Mouse (Mus musculus): Measurements from ENCODE around the gene Nrxn1.

Nrxn1 gene

DNA sequence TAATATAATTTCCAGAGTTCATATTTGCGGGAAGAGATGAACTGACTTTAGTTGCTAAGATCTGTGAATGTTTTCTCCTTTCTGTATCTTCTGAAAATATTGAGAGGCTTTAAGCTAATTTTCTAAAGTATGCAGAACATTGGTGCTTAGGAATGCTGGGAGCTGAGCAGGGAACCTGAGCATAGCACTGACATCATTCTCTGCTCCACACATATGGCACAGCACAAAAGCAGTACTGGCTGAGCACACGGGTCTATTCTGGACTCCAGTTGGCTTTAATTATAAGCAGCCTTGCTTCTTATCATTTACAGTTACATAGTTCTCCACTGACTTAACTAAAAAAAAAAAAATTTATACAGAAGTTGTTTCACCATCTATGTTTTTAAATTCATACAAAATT, 641.5 kb downstream of the Nrxn1 start:
- DNase-seq (ENCODE audit: low spot score in 2 of 2), result peak in 1 of 2 experiments; percentile 45

DNA sequence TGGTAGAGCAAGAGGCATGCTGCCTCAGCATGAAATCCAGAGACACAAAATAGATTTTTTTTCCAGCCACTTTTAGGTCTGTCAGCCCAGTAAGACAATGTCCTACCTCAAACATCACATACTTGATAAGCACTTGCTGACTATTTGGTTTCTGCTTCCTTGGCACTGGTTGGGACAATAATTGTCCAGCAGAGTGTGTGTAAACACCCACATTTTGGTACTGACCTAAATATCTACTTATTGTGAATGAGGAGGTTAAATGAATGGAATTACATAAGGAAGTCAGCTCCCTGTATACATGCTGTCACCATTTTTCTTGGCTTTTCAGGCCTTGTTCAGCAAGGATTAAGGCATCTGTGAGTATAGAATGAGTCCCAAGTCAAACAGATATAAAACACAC, 649.8 kb downstream of the Nrxn1 start:
- no peak for DNase-seq (ENCODE audit: low spot score in 2 of 2)

DNA sequence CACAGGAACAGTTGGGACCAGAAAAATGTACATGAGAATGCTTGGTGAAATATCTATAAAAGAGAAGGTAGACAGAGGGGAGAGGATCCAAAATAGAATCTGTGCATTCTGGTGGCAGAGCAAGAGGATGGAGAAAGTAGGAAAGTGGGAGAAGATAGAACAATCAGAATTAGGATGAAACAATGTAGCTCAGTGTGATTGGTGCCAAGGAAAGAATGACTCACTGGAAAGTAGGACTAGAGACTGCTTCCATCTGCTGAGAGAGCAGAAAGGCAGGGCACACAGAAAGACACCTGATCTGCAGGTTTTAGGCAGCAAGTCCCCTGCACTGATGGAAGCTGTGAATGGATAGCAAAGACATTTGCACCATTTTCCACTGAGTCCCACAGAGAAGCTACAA, 657.0 kb downstream of the Nrxn1 start:
- peak in 1 of 2 experiments; percentile 39 for DNase-seq (ENCODE audit: low spot score in 2 of 2)

DNA sequence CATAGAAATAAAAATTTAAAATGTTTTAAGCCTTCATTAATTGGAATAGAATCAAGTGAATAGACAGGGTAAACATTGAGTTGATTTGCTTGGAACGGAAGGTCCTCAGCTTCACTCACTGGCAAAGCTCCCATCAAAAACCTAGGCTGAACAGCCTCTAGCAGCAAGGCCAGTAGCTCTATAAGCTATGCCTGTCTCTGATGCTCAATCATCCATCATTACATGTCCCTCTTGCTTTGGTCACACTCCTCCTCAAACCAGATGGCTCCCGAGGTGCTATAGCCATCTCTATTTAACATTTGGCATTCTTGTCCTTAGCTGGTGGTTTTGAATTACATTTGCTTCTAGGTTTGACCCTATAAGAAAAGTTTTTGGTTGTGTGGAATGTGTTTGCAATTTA, 657.5 kb downstream of the Nrxn1 start:
- no peak for DNase-seq (ENCODE audit: low spot score in 2 of 2)

DNA sequence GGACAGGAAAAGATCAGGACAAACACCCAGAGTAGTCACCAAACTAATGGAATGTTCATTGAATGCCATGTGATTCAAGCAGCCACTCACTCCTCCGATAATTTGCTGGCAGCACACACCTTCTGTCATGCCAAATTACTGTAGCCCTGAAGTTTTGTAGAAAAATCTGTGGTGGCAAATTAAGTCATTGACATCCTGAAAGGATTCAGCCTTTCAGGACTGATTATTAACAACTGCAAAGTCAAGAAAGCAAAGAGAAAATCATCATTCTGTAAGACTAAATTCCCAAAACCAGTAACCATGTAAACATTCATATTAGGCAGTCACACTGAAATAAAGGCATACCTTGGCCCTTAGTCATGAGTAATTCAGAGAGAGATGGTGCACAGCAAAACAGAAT, 662.7 kb downstream of the Nrxn1 start:
- no peak for DNase-seq (ENCODE audit: low spot score in 2 of 2)

DNA sequence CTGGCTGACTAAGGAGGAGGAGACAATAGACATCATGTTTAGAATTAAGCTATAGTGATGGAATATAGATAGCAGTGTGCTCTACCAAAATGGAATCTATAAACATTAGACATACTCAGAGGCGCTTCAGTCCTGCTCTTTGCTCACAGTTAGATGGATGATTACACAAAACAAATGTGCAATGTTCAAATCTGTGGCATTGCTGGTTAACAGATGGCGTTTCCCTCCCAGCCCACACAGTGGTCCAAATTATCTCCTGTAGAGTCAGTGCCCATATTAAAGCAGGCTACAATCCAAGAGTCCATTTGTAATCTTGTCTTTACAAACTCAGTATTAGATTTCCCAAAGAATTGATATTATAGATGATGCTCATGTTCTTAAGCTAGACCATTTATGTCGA, 666.9 kb downstream of the Nrxn1 start:
- DNase-seq (ENCODE audit: low spot score in 2 of 2), result no peak

DNA sequence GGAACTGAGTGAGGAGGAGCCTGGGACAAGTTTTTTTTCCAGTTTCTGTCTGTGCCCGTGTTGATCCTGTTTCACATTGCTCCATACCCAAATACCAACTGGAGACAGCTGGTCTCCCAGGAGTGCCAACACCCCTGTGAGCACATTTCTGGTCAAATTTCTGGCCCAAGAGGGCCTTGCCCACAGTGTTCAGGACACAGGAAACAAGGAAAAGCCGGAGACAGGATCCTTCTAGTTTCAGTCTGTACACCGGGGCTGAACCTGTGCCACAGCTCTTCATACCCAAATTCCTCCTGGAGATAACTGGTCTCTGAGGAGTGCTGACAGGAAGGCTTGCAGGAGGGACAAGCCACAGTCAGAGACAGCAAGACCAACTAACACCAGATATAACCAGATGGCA, 670.3 kb downstream of the Nrxn1 start:
- DNase-seq (ENCODE audit: low spot score in 2 of 2), result no peak

DNA sequence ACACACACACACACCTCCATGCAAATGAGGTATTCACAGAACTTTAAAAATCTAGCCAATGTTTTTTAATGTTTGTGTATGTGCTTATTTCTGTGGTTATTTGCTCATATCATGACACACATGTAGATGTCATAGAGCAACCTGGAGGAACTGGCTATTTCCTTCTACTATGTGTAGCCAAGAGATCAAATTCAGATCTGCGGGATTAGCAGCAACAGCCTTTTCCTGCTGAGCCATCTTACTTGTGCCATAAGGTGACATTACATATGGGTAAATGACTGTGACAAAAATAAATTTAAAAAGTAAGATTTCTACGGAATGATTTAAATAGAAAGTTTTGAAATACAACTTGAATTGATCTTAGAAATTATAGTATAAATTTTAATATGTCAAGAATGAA, 672.1 kb downstream of the Nrxn1 start:
- no peak for DNase-seq (ENCODE audit: low spot score in 2 of 2)

DNA sequence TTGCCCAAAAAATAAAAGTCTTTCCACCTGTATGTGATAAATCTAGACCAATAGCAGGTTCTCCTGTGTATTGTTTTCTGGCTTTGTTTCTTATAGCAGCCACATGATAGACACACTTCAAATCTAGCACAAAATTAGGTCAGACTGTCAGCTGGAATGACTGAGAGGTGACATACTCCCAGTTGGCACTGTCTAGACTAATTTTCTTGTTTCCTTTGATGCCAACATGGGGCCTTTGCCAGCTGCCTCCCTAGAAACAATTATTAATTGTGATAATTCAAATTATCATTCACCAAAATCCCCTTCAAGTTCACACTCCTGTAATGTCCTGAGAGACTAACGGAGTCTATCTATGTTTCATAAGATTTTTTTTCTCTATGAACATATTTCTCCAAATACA, 673.3 kb downstream of the Nrxn1 start:
- DNase-seq (ENCODE audit: low spot score in 2 of 2), result no peak

DNA sequence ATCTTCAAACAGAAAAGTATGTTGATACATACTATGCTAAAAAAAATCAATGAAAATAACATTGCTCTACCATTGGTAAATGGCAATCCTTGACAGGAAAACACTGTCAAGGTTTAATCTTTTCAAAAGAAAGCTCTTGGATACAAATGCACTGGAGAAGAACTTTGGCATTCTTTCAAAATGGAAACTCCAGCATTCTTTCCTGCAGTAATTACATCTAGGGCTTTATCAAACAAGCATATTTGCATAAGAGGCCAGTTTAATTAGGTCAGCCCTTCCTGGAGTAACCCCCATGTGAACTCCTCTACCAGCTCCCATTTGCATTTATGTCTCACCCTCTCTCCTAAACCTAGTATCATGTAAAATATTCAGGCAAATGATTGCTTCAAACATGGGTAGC, 696.5 kb downstream of the Nrxn1 start:
- DNase-seq (ENCODE audit: low spot score in 2 of 2), result no peak

DNA sequence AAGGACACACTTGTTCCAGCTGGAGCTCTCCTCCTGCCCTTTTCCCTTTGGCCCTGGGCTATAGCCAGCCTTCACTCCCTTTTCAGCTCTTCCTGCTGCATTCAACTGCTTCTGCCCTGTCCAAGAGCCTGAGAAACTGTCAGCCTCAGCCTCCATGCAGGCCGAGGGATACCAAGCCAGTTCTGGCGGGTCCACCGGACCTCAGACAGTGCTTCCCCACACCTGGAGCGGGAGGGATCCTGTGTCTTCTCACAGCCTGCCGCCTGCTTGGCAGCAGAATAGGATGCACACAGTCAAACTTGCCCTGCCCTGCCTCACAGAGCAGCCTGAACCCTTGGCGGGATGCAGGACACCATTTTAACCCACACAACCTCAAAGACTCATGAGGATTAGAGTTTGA, 698.3 kb downstream of the Nrxn1 start:
- no peak for DNase-seq (ENCODE audit: low spot score in 2 of 2)

DNA sequence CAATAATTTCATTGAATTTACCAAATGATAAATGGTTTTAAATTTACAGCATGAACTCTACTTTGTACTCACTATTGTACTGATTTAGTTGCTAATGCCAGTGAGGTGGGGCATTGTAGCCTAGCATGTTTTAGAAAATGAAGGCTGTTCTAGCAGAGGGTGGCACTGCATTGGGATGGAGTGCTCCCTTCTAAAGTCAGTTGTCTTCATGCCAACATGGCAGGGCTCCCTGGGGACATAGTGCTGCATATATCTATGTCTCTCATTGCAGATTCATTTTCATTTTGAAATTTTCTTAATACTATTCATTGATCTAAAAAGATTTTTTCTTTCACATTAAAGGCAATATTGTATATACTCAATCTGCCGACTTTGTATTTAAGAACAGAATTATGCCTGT, 700.1 kb downstream of the Nrxn1 start:
- no peak for DNase-seq (ENCODE audit: low spot score in 2 of 2)

DNA sequence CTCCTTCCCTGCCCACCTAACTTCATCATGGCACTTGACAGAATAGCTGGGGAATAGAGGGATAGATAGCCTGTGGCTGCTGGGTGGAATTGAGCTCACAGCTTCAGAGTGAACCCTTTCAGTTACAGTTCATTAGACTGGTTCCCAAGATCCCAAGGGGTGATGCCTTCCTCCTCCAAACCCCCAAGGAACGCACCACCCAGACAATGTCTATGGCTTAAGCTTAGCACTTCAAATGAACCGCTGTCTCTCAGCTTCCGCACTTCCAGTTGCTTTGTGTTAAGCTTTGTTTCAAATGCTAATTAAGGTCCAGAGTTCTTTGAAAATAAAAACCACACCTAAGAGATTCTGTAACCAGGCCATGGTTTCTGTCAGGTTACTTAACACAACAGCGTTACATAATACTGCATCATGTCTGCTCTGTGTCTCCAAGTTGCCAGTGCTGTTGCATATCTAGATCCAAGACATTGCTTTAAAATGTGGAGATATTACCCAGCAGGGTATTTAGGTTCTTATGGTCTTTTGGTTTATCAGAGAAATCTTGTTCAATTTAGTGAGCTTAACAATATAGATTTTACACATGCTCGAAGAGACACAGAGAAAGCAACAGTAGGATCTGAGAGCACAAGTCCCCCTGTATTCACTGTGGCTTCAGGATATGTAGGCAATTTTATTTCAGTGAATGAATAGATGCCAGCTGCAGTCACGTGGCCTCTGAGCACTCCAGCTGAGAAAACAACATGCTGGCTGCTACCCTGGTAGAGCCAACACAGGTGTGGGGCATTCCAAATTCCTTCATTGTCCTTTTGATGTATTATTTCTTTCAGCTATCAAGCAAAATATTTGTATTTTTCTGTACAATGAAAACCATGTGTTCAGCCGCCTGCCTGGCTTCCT, 702.3 kb downstream of the Nrxn1 start:
- no peak for DNase-seq (ENCODE audit: low spot score in 2 of 2)

DNA sequence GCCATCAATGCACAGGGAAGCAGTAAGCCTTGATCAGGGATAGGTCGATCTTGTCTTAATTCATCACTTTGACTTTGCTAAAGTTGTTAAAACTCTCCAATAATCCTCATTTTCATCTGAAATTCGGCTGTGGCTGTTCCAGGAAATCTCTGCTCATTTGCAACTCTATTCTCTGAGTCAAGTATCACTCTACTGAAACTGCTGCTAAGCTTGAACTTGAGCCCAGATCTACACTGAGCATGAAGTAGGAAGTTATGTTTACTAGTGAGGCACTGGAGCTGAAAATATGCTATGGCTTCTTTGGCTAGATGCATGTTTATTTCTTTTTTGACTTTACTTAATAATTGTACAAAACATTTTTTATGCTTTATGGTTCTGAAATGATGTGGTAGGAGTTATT, 708.0 kb downstream of the Nrxn1 start:
- DNase-seq (ENCODE audit: low spot score in 2 of 2), result no peak

DNA sequence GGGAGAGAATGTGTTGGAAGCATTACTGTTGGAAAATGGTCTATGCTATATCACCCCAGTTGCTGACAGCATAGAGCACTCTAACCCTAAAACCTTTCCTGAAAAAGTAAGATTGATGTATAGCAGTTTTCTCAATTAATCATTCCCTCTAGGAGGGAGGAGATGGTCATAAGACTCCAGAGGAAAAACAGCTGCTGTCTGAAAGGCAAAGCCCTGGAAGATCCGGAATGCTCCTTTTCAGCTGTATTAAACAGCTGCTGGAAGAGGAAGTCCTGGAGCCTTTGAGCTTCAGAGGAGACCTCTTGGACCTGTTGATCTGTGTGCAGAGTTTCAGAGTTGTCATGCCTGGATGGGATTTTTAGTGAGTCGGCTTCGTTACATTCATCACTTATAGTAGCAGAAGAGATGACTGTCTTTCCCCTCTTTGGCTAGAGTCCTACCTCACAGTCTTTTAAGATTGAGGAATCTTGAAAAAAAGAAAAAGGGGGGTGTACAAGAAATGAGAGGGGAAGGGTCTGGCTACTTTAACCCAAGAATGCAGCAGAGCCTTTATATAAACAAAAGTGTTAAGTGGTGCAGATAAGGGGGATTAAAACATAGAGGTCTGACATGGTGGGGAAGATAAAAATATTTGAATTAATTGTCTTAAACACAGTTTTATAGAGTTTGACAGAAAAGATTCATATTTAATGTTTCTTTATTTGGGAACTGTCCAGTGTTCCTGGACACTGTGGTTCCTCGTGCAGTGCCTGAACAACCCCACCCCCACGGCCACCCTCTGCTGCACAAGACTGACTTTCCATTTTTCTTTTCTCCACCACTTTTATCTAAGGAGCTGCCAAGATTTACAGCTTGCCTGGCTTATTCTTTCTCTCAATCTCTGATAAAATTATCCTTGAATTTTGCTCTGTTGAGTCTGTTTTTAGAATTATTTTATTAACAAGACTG, 710.1 kb downstream of the Nrxn1 start:
- DNase-seq (ENCODE audit: low spot score in 2 of 2), result no peak

DNA sequence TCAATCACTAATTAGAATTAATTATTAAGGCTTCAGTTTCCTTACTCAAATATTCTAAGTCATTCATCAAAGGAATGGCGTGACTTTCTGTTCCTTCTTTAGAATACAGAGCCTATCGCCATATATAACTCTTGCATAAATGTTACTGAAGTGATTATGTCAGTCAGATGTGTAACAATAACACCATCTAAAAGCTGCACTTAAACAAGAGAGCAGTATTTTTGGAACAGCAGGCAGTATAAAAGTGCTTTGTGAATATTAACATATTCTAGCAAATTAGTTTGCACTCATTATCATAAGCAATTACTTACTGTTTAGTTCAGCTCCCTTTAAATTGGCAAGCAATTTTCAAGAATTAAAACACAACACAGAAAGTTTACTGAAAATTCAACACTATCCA, 716.3 kb downstream of the Nrxn1 start:
- no peak for DNase-seq (ENCODE audit: low spot score in 2 of 2)

DNA sequence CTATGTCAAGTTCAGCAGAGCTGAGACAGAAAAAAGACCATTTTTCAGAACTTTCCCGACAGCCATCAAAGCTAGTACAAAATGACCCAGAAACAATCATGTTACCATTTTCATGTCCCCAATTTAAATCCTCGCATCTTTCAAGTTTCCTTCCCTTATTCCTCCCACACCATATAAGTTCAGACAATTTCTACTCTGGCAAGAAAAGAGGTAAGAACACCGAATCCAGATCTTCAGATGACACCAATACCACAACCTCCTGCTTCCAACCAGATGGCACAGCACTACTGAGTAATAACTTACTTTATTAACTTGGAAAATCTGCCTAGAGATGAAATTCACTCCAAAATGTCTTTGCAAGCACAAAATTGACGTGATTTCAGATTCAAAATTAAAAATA, 730.7 kb downstream of the Nrxn1 start:
- DNase-seq (ENCODE audit: low spot score in 2 of 2), result no peak

DNA sequence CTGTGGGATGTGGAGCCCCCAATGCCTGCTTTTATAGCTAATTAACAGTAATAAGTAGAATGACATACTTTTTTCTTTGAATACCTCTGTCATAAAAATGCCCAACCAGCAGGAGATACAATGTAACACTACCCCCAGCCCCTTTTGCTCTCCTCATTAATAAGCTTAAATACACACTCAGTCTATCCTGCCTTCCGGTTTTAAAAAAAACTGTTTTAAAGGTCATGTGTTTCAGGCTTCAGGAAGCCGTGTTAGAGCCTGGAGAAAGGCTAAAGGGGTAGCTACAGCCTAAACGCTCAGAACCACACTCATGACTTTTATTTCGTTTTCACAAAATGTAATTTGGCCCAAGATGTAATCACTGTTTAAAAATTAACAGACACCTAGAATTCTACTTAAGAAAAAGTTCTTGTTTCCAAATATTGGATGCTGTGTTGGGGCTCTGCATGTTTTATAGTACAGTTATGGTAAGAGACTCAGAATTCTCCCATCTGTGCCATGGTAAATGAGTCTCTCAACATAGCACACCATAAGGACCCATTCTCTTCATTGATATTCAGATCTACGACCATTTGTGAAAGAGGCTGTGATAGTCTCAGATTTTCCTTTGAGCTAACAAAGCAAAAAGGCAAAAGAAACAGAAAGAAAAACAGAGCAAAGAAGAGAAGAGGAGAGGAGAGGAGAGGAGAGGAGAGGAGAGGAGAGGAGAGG, 743.3 kb downstream of the Nrxn1 start:
- DNase-seq (ENCODE audit: low spot score in 2 of 2), result no peak

DNA sequence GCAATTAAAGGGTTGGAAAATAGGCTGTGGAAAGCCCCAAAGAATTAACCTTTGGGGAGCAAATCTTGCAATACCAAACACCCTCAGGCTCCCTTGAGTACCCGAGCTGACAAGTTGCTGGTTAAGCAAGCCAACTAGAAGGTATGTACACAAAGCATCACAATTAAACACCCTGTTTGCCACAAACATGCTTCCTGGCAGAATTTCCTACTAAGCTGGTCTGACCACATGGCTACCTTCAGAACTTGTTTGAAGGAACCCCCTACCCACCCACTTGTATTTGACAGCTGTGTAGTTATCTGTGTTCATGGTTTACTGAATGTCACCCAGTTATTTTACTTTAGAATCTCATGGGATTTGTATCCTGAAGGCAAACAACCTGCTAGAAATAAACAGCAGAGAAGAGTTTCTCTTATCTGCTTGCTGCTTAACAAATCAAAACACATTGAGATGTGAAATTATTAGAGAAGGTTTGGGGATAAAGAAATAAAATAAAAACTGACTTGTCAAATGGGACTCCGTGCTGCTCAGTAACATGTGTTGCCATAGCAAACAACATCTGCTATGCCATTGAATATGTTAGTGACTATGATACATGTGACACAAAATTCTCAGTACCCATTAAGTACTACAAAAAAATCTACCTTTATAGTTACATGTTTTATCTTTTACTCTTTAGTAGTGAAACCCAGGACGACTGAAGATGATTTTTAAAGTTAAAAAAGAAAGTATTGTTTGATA, 746.0 kb downstream of the Nrxn1 start:
- DNase-seq (ENCODE audit: low spot score in 2 of 2), result no peak

DNA sequence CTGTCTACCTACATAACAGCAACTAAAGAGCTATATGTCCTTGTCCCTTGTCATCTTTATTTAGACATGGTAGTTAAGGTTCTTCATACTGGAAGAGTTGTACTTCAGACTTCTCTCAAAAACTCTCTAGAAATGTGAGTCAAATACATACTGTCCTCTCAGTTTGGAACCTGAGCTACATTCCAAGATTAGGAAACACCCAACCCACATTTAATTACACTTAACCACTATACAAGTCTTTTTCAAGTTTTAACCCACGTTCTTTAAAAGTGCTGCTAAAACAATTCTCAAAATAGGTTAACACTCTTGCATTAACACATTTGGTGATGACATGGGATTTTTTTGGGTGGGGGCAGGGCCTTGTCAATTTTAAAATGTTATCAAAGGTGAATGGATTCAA, 759.4 kb downstream of the Nrxn1 start:
- DNase-seq (ENCODE audit: low spot score in 2 of 2), result no peak

DNA sequence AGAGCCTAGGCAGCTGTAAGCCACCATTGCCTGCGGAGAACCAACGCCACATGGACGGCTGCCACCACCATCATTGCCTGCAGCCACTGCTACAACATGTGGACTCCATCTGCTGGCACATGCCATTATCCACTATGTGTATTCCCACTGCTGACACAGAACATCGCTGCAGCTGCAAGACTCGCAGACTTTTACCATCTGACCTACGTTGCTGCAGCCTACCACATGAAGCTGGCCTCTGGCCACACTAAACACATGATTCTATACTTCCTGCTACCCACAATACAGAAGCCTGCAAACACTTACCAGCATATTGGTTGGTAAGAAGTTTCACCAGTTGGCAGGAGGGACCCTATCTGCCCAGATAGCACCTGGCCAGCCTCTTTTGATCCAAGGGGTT, 769.2 kb downstream of the Nrxn1 start:
- DNase-seq (ENCODE audit: low spot score in 2 of 2), result no peak
